Mouse (Mus musculus): Measurements from ENCODE around the gene Cdh13. TPM values are rescaled to one million over a fixed set of nuclear protein-coding genes. Genes with fewer than 3 reads are reported as not detected.

Cdh13 gene
- polyA plus RNA-seq, 1 experiment from 2014 or later = 198 TPM

DNA sequence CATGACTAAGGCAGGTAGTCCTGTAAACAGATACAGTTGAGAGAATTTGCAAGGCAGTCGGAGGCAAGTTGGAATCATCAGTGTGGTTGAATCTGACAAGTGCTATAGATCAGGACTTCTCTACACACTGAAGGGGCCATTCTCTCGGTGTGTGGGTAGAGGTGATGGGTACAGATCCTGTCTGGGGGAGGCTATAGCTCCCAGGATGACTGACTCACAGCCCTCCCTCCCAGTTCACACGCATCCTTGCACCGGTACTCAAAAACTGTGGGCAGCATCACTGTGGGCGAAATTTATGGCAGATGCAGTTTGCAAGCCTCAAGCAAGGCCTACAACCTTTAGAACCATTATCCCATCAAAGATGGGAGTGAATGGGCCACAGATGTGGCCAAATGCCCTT lies 381.5 kb downstream of the Cdh13 start:
- no peak overlapping the region for H3K9ac ChIP-seq (replicated peaks; ENCODE audit: low read depth, low read length)
- H3K4me1 ChIP-seq (ENCODE audit: control insufficient read depth, insufficient read depth, low read length) = no peaks in the 10 kb centered on the region
- no peaks in the 10 kb centered on the region for H3K9me3 ChIP-seq (ENCODE audit: control insufficient read depth, low read length)
- H3K36me3 ChIP-seq (ENCODE audit: control insufficient read depth, insufficient read depth, low read length) = no peaks in the 10 kb centered on the region
- ATAC-seq (ENCODE audit: low read depth) = no peak
- no peaks in the 10 kb centered on the region for H3K27me3 ChIP-seq (ENCODE audit: control insufficient read depth, insufficient read depth, low read length)
- H3K4me3 ChIP-seq (ENCODE audit: low read depth, low read length) = no peak overlapping the region
- H3K27ac ChIP-seq (ENCODE audit: low read depth, low read length) = 0 out of 2 replicates have a peak overlapping the region, but pooled peaks have one; percentile 28
- WGBS = 73% methylated on average over 5 of the region's 5 CpGs
- H3K4me2 ChIP-seq (ENCODE audit: low read depth, low read length) = no peak overlapping the region

DNA sequence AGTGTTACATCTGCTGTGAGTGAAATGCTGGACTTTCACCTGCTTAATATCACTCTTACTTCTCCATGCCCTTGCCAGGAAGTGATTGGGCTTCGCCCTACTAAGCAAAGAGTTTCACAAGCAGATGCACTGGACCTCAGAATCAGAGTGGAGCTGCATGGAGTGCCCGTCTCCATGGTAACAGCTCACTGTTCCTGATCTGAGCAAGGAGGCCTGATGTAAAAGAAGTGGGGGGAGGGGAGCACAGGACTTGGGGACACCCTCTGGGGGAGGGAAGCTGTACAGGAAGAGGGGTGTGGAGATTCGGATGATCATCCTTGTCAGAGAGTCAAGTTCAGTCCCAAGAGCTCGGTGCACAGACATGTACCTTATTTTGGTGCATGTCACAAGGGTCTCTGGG lies 384.2 kb downstream of the Cdh13 start:
- Histone ChIP-seq H3K4me3 (ENCODE audit: low read depth, low read length) (no peak overlapping the region), H3K36me3 (ENCODE audit: control insufficient read depth, insufficient read depth, low read length) (no peaks in the 10 kb centered on the region), H3K27me3 (ENCODE audit: control insufficient read depth, insufficient read depth, low read length) (no peaks in the 10 kb centered on the region), H3K4me1 (ENCODE audit: control insufficient read depth, insufficient read depth, low read length) (no peaks in the 10 kb centered on the region), H3K27ac (ENCODE audit: low read depth, low read length) (no peak overlapping the region), H3K4me2 (ENCODE audit: low read depth, low read length) (no peak overlapping the region), H3K9me3 (ENCODE audit: control insufficient read depth, low read length) (no peaks in the 10 kb centered on the region), H3K9ac (replicated peaks; ENCODE audit: low read depth, low read length) (no peak overlapping the region)
- WGBS = 89% methylated on average over 4 of the region's 4 CpGs
- no peak for ATAC-seq (ENCODE audit: low read depth)

DNA sequence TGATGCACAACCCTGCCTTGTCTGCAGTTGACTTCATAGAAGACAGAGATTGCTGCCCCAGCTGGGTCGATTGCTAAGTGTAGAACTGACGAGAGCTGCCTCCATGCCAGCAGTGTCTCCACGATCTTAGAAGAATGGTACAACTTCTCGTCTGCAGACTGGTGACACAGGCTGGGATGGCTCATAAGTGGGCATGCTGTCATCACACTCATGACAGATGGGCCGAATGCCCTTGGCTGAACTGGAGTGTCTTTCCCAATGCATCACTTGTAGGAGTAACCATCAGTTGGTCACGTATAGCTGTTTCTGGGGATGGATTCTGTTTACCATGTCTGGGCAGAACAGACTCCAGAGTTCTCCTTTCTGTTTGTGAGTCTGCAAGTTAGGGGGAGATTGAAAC lies 392.7 kb downstream of the Cdh13 start:
- Histone ChIP-seq H3K4me3 (ENCODE audit: low read depth, low read length) (no peak overlapping the region), H3K27me3 (ENCODE audit: control insufficient read depth, insufficient read depth, low read length) (no peaks in the 10 kb centered on the region), H3K4me1 (ENCODE audit: control insufficient read depth, insufficient read depth, low read length) (no peaks in the 10 kb centered on the region), H3K9ac (replicated peaks; ENCODE audit: low read depth, low read length) (no peak overlapping the region), H3K27ac (ENCODE audit: low read depth, low read length) (no peak overlapping the region), H3K4me2 (ENCODE audit: low read depth, low read length) (no peak overlapping the region), H3K36me3 (ENCODE audit: control insufficient read depth, insufficient read depth, low read length) (no peaks in the 10 kb centered on the region), H3K9me3 (ENCODE audit: control insufficient read depth, low read length) (no peaks in the 10 kb centered on the region)
- no peak for ATAC-seq (ENCODE audit: low read depth)
- 91% methylated on average over 6 of the region's 6 CpGs for WGBS

- ATAC-seq (ENCODE audit: low read depth) = no peak
- H3K9me3 ChIP-seq (ENCODE audit: control insufficient read depth, low read length) = no peaks in the 10 kb centered on the region
- no peak overlapping the region for H3K4me3 ChIP-seq (ENCODE audit: low read depth, low read length)
- 74% methylated on average over 9 of the region's 9 CpGs for WGBS
- no peaks in the 10 kb centered on the region for H3K27me3 ChIP-seq (ENCODE audit: control insufficient read depth, insufficient read depth, low read length)
- no peaks in the 10 kb centered on the region for H3K36me3 ChIP-seq (ENCODE audit: control insufficient read depth, insufficient read depth, low read length)
- no peak overlapping the region for H3K27ac ChIP-seq (ENCODE audit: low read depth, low read length)
- no peaks in the 10 kb centered on the region for H3K4me1 ChIP-seq (ENCODE audit: control insufficient read depth, insufficient read depth, low read length)
- no peak overlapping the region for H3K4me2 ChIP-seq (ENCODE audit: low read depth, low read length)
- no peak overlapping the region for H3K9ac ChIP-seq (replicated peaks; ENCODE audit: low read depth, low read length)
These were observed 395.8 kb downstream of the Cdh13 start for GRCm38 (mm10) chr8:118679347-118679746.

DNA sequence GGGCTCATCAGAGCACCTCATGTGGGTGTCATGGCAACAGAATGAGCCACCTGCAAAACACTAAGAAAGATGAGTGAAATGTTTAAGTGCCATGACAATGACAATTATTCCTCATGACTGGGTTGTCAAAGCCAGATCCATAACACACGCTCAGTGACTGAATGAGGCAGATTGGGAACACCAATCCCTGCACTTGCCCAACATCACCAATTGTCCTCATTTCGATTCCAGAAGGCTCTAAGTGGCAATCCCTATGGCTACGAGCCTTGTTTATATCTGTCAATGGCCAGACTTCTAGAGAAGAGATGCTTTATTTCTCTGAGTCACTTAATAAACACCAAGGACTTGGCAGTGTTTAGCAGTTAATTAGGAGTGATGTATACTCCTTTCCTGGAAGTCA lies 399.9 kb downstream of the Cdh13 start:
- ATAC-seq (ENCODE audit: low read depth) = no peak
- Histone ChIP-seq H3K27ac (ENCODE audit: low read depth, low read length) (no peak overlapping the region), H3K9ac (replicated peaks; ENCODE audit: low read depth, low read length) (no peak overlapping the region), H3K9me3 (ENCODE audit: control insufficient read depth, low read length) (no peaks in the 10 kb centered on the region), H3K4me3 (ENCODE audit: low read depth, low read length) (no peak overlapping the region), H3K27me3 (ENCODE audit: control insufficient read depth, insufficient read depth, low read length) (no peaks in the 10 kb centered on the region), H3K36me3 (ENCODE audit: control insufficient read depth, insufficient read depth, low read length) (no peaks in the 10 kb centered on the region), H3K4me2 (ENCODE audit: low read depth, low read length) (no peak overlapping the region), H3K4me1 (ENCODE audit: control insufficient read depth, insufficient read depth, low read length) (no peaks in the 10 kb centered on the region)
- 54% methylated on average over 3 of the region's 3 CpGs for WGBS

GRCm38 (mm10) chr8:118685863-118686262 lies 402.3 kb downstream of the Cdh13 start:
- no peak overlapping the region for H3K9ac ChIP-seq (replicated peaks; ENCODE audit: low read depth, low read length)
- 79% methylated on average over 1 of the region's 1 CpGs for WGBS
- no peaks in the 10 kb centered on the region for H3K9me3 ChIP-seq (ENCODE audit: control insufficient read depth, low read length)
- H3K36me3 ChIP-seq (ENCODE audit: control insufficient read depth, insufficient read depth, low read length) = no peaks in the 10 kb centered on the region
- H3K27me3 ChIP-seq (ENCODE audit: control insufficient read depth, insufficient read depth, low read length) = no peaks in the 10 kb centered on the region
- no peak overlapping the region for H3K4me2 ChIP-seq (ENCODE audit: low read depth, low read length)
- no peak overlapping the region for H3K4me3 ChIP-seq (ENCODE audit: low read depth, low read length)
- no peaks in the 10 kb centered on the region for H3K4me1 ChIP-seq (ENCODE audit: control insufficient read depth, insufficient read depth, low read length)
- ATAC-seq (ENCODE audit: low read depth) = no peak
- H3K27ac ChIP-seq (ENCODE audit: low read depth, low read length) = no peak overlapping the region

DNA sequence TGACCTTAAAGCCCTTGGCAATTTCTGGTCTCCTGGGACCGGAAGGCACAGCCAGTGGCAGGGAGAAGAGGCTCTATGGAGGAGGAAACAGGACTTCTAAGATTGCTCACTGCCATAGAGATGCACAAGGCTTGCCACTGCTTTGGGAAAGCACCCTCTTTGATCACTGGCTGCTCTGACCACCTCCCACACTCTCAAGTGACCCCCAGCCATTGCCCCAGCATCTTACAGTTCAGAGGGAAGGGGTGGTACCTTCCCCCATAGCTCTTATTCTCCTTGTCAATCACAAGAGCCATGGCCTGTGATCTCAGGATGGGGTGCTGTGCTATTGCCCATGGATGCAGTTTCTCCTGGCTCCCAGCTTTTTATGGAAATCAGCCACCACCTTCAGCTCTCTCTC lies 406.3 kb downstream of the Cdh13 start:
- H3K9me3 ChIP-seq (ENCODE audit: control insufficient read depth, low read length) = no peaks in the 10 kb centered on the region
- H3K9ac ChIP-seq (replicated peaks; ENCODE audit: low read depth, low read length) = no peak overlapping the region
- H3K4me3 ChIP-seq (ENCODE audit: low read depth, low read length) = no peak overlapping the region
- no peak overlapping the region for H3K4me2 ChIP-seq (ENCODE audit: low read depth, low read length)
- no peaks in the 10 kb centered on the region for H3K36me3 ChIP-seq (ENCODE audit: control insufficient read depth, insufficient read depth, low read length)
- no peak overlapping the region for H3K27ac ChIP-seq (ENCODE audit: low read depth, low read length)
- H3K27me3 ChIP-seq (ENCODE audit: control insufficient read depth, insufficient read depth, low read length) = no peaks in the 10 kb centered on the region
- H3K4me1 ChIP-seq (ENCODE audit: control insufficient read depth, insufficient read depth, low read length) = no peaks in the 10 kb centered on the region
- no peak for ATAC-seq (ENCODE audit: low read depth)
- WGBS = 26% methylated on average over 1 of the region's 1 CpGs

DNA sequence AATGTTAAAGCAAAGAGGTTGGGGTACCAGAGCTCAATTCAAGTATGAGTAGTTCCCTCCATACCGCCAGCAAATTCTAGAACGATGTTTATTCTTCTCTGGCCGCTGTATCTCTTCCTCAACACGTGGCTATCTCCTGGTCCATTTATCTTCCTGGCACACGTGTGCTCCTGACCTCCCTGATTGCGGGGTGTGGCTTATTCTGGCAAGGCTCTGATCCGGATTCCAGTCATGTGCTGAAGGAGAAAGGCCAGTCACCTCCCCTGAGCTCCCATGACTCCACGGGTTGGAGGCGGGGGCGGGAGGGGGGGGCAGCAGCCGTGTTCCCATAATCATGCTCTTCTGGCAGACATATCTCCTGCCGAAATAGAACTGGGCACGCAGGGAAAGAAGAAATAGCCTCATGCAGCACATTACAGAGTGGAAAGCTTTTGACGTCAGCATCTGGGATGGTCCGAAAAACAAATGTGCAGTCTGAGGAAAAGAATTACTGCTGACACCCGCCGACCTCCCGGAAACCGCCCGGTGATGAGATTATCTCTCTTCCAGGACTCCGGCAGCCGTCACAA lies 417.9 kb downstream of the Cdh13 start:
- no peaks in the 10 kb centered on the region for H3K36me3 ChIP-seq (ENCODE audit: control insufficient read depth, insufficient read depth, low read length)
- no peaks in the 10 kb centered on the region for H3K9me3 ChIP-seq (ENCODE audit: control insufficient read depth, low read length)
- no peaks in the 10 kb centered on the region for H3K27me3 ChIP-seq (ENCODE audit: control insufficient read depth, insufficient read depth, low read length)
- WGBS = 87% methylated on average over 22 of the region's 22 CpGs
- H3K4me3 ChIP-seq (ENCODE audit: low read depth, low read length) = no peak overlapping the region
- H3K4me2 ChIP-seq (ENCODE audit: low read depth, low read length) = no peak overlapping the region
- H3K27ac ChIP-seq (ENCODE audit: low read depth, low read length) = no peak overlapping the region
- no peak for ATAC-seq (ENCODE audit: low read depth)
- no peak overlapping the region for H3K9ac ChIP-seq (replicated peaks; ENCODE audit: low read depth, low read length)
- H3K4me1 ChIP-seq (ENCODE audit: control insufficient read depth, insufficient read depth, low read length) = no peaks in the 10 kb centered on the region

DNA sequence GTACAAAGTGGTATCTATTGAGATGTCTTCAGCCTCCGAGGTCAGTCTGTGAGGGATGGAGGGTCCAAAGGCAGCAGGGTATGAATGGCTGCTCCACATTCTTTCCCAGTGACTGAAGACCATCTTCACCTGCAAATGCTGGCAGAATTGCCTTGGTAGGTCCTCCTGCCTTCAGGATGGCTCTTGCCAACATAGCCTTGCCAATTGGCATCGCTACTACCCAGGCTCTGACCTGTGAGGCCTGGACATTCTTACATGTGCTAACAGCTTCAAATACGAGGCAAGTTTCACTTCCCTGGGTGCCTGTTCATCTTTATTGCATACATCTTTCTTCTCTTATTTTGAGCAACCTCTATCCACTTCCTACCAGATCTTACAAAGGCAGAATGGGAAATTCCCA lies 425.8 kb downstream of the Cdh13 start:
- 85% methylated on average over 3 of the region's 3 CpGs for WGBS
- no peaks in the 10 kb centered on the region for H3K36me3 ChIP-seq (ENCODE audit: control insufficient read depth, insufficient read depth, low read length)
- H3K27ac ChIP-seq (ENCODE audit: low read depth, low read length) = no peak overlapping the region
- H3K9ac ChIP-seq (replicated peaks; ENCODE audit: low read depth, low read length) = no peak overlapping the region
- H3K27me3 ChIP-seq (ENCODE audit: control insufficient read depth, insufficient read depth, low read length) = no peaks in the 10 kb centered on the region
- H3K4me3 ChIP-seq (ENCODE audit: low read depth, low read length) = no peak overlapping the region
- H3K9me3 ChIP-seq (ENCODE audit: control insufficient read depth, low read length) = no peaks in the 10 kb centered on the region; the same call in 1 of the 2 replicates
- no peak overlapping the region for H3K4me2 ChIP-seq (ENCODE audit: low read depth, low read length)
- ATAC-seq (ENCODE audit: low read depth) = no peak
- no peaks in the 10 kb centered on the region for H3K4me1 ChIP-seq (ENCODE audit: control insufficient read depth, insufficient read depth, low read length)

Measured in neural tube, embryonic 14.5 days (tissue).